Mouse (Mus musculus) lung, adult 2 months (tissue): ENCODE measurements at regions not wholly inside any gene's neighbourhood (a gene's known extent, or its start where the extent isn't known, plus 50 kb on each side); places are given as distances from the start of the nearest gene placed in this dataset.

Source experiments
- CTCF ChIP-seq: fragments of 200-500 bp; IDR thresholded peaks from 2 replicates; pipeline ENCODE4 v1.5.1; 2011; ENCODE audit warnings: mild to moderate bottlenecking, low read length, control low read depth; ENCODE audit not compliant: insufficient read depth
- POLR2A ChIP-seq: fragments of 200-500 bp; IDR thresholded peaks from 2 replicates; pipeline ENCODE4 v1.6.1; 2011; ENCODE audit warnings: low read depth, mild to moderate bottlenecking, control low read depth, low read length, borderline replicate concordance; ENCODE audit errors: extremely low read depth

DNA sequence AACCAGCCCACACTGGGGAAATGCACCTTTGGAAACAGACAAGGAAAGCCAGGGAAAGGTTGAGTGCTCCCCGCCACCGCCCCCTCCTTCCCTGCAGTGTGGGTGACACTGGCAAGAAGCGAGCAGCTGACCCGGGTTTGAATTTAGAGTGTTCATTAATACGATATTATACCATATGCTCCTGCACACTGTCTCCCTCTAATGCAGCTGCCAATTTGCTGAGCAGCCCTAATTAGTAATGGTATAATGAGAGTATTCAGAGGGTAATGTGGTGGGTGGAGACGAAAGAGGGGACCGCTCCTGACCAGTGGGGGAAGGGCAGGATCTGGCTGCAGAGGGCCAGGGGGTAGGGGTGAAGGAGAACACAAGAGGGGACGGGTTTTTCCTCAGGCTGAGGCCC is 111.9 kb upstream of the Lhx1 start:
- TF ChIP-seq CTCF (no peak), POLR2A (no peak)
